Mouse (Mus musculus) frontal cortex, postnatal 25 days (tissue): ENCODE data around the gene Sh3bgrl.
"Not testable (repeated sequence)": the region's sequence is repeated elsewhere in the genome, so short reads cannot be mapped to it uniquely, and the experiment has no call there.

ENCODE experiments used
- DNase-seq, 2 experiments: peaks; one replicate each; pipeline ENCODE4 v3.0.0; 2022; ENCODE audit warnings: low spot score in 2 of 2

The Sh3bgrl gene

GRCm38 (mm10) chrX:109095245-109096242, at the start of gene Sh3bgrl:
Gene Sh3bgrl, plus strand, starts transcription at chrX:109095365.
- peak; percentile 8 to 11 for DNase-seq

DNA sequence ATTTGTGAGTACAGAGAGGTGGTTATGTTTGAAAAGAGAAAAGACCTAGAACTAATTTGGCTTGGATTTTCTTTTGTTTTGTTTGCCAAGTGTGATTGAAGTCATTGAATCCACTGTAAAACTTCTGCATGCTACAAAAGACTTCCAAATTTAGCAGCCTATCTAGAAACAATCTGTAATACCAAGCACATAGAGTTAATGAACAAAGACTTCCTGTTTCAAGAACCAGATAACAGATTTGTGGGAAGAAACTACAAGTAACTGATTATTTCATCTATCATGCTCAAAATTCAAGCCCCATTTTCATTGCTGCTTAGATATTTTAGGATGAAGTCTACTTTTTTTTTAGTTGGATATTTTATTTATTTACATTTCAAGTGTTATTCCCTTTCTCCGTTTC, 47.4 kb upstream of the Sh3bgrl start:
- DNase-seq: no peak

DNA sequence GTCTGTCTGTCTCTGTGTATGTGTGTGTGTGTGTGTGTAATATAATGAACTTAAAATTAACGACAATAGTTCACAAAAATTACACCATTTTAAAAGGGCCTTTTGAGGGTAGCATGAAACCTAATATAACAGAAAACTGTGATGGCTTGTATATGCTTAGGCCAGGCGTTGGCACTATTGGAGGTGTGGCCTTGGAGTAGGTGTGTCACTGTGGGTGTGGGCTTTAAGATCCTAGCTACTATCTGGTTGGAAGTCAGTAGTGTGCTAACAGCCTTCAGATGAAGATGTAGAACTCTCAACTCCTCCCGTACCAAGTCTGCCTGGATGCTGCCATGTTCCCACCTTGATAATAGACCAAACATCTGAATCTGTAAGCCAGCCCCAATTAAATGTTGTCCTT, 23.4 kb upstream of the Sh3bgrl start:
- DNase-seq: no peak

- DNase-seq: no peak
Measured at GRCm38 (mm10) chrX:109075716-109076115, 19.4 kb upstream of the Sh3bgrl start.

GRCm38 (mm10) chrX:109076355-109076754, 18.8 kb upstream of the Sh3bgrl start:
- no peak for DNase-seq

DNA sequence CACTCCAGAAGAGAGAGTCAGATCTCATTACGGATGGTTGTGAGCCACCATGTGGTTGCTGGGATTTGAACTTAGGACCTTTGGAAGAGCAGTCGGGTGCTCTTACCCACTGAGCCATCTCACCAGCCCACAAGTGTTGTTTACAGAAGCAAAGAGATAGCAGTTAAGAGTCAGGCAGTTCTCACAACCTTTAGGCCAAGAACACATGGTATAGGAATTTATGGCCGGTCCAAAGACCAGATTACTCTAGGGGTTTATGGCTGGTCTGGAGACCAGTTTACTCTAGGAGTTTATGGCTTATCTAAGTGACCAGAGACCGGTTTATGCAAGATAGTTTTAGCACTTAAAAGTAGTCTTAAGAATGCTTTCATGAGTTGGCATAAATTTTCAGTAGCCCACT, 15.8 kb upstream of the Sh3bgrl start:
- not testable (repeated sequence) for DNase-seq

GRCm38 (mm10) chrX:109087073-109087472, 8.1 kb upstream of the Sh3bgrl start:
- no peak for DNase-seq

- no peak for DNase-seq
Measured at GRCm38 (mm10) chrX:109094800-109095199, 365 bp upstream of the Sh3bgrl start.

- no peak for DNase-seq
Measured at GRCm38 (mm10) chrX:109098511-109098910, 3.3 kb downstream of the Sh3bgrl start.

- no peak for DNase-seq
Measured at GRCm38 (mm10) chrX:109100441-109100840, 5.3 kb downstream of the Sh3bgrl start.

GRCm38 (mm10) chrX:109108117-109108805, 13.1 kb downstream of the Sh3bgrl start:
- DNase-seq: no peak

DNA sequence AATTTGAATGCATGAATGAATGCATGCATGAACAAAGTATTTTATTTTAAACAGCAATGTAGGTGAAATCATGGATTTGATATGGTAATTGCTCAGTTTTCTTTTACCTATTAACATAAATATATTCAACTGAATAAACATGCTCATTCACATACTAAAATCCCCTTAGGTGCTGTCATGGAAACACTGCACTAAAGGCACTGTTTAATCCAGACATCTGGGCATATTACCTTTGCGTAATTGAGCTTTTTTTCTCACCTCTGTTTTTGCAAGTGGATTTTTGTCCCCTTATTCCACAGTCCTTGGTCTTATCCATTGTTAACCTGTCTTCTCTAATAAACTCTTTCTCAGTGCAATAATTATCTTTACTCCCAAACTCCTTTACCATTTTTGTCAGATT, 17.7 kb downstream of the Sh3bgrl start:
- no peak for DNase-seq

DNA sequence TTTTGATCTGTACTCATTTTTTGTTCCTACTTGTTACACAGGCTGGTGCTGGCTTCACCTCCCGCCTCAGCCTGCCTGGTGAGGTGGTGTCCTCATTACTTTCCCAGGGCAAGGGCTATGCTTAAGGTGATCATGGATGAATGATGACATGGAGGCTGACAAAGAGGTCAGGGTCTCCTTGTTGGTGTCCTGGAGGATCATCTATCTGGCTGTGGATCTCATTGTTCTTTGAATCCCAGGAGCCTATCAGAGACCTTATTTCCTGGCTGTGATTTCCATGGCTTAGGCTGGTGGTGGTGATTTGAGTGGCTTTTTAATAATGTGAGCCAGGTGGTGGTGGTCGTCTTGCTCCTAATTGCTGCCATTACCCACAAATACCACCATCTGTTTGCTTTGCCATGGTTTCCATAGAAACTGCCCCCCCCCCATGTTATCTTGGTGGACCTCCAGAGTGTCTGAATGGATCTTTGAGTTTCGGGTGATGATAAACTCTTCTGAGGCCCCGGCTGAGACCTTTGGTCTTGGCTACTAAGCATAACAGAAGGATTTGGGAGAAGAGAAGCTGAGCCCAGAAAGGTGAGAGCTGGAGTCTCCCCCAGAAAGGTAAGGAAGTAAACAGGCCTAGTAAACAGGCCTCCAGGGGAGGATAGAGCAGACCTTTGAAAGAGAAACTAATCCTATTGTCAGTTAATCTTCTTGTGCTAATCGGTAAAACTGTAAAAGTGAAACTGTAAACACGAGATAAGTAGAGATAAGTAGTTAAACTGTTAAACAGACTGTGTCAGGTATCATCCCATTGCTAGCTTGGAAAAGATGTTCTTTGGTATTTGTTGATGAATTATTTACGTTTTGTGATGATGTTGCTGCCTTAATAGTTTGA, 18.5 kb downstream of the Sh3bgrl start:
- no peak for DNase-seq

GRCm38 (mm10) chrX:109119829-109120826, 25.0 kb downstream of the Sh3bgrl start:
- no peak for DNase-seq

DNA sequence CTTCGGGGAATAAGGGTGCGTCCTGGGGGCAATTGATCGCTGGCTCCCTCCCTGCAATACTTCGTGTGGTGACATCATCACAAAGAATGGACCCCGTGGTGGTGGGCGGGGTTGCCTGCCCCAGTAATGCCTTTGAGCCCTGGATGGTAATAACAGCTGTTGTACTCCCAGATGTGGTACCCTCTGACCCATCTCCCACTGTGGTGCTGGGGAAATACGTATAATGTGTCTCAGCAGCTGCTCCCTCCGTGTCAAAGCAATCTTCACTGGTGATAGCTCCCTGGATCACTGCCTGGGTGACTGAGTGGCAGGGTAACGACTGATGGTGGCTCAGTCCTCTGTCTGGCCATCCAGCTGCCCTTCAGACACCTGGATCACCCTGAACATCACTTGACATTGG, 26.0 kb downstream of the Sh3bgrl start:
- no peak for DNase-seq

- DNase-seq: no peak
Measured at GRCm38 (mm10) chrX:109122670-109123069, 27.5 kb downstream of the Sh3bgrl start.

DNA sequence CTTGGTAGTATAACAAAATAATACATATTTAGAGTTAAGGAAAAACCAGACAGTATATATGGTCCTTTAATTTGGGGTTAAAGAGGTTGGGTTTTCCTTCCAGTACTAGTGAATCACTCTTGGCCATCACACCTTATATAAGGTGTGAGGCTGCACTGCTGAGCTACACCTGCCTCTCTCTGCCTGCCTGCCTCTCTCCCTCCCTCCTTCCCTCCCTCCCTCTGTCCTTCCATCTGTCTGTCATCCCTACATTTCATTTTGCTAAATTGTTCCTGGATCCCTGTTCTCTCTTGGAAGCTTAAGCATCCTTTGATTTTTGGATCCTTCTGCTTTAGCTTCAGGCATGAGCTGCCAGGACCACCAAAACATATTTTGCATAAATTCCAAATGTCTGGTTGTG, 28.6 kb downstream of the Sh3bgrl start:
- DNase-seq: no peak

DNA sequence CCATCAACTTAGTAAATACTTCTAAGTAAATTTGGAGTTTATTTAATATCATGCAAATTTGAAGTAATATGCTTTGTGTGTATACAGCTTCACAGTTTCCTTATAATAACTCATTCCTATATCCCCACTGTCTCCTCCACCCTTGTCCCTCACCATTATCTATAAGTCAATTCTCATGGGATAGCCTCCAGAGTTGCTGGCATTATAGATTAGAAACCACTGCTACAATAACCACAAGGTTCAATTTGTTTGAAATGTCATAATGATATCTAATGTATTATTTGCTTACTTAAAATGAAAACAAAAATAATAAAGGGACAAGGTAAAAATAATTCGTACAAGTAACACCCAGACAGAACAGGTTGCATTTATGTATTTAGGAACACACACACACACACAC, 31.7 kb downstream of the Sh3bgrl start:
- DNase-seq: no peak

DNA sequence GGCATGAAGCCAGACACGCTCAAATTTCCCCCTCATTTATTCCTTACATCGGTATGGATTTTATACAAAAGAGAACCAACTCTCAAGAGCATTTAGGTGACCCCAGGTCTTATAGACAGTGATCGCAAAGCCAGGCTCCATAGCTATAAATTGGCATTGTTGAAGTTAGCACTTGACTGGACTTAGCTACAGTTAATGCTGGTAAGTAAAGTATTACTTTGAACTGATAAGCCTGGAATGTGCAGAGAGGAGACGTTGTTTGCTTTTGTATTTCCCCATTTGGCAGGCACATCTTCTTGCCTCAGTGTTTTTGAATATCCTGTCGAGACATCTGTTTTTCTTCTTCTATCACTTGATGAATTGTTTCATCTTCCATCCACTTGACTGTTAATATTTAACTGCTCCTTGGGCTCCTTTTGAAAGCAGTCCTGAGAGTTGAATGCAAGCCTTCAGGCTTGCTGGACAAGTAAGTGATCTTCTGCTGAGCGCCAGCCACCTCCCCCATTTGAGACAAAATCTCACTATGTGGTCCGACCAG, 32.5 kb downstream of the Sh3bgrl start:
- no peak for DNase-seq

- DNase-seq: no peak
Measured at GRCm38 (mm10) chrX:109130066-109130465, 34.9 kb downstream of the Sh3bgrl start.
